Mouse (Mus musculus): ENCODE measurements at regions not wholly inside any gene's neighbourhood (a gene's known extent, or its start where the extent isn't known, plus 50 kb on each side); places are given as distances from the start of the nearest gene placed in this dataset.

GRCm38 (mm10) chr5:39824680-39825079 is 69.4 kb upstream of the Hs3st1 start:
- no peak overlapping the region for H3K9ac ChIP-seq
- H3K27ac ChIP-seq = no peak overlapping the region
- 82% methylated on average over 2 of the region's 2 CpGs for WGBS
- no peak for ATAC-seq (replicated peaks; ENCODE audit: low FRiP score)
- H3K36me3 ChIP-seq = no peaks in the 10 kb centered on the region
- H3K27me3 ChIP-seq = no peaks in the 10 kb centered on the region
- no peak overlapping the region for H3K4me2 ChIP-seq
- H3K4me1 ChIP-seq = no peaks in the 10 kb centered on the region
- H3K4me3 ChIP-seq (replicated peaks) = no peak overlapping the region
- H3K9me3 ChIP-seq (replicated peaks) = no peaks in the 10 kb centered on the region

GRCm38 (mm10) chr5:39806643-39807042 is 51.4 kb upstream of the Hs3st1 start:
- no peak overlapping the region for H3K4me3 ChIP-seq (replicated peaks)
- no peaks in the 10 kb centered on the region for H3K4me1 ChIP-seq
- no peaks in the 10 kb centered on the region for H3K36me3 ChIP-seq
- H3K27me3 ChIP-seq = no peaks in the 10 kb centered on the region
- no peak overlapping the region for H3K4me2 ChIP-seq
- no peak overlapping the region for H3K27ac ChIP-seq
- no peak overlapping the region for H3K9ac ChIP-seq
- no peak for ATAC-seq (replicated peaks; ENCODE audit: low FRiP score)
- H3K9me3 ChIP-seq (replicated peaks) = no peaks in the 10 kb centered on the region
- WGBS = 77% methylated on average over 4 of the region's 4 CpGs
